Mouse (Mus musculus): ENCODE data around the gene Ccr8. TPM values are rescaled to one million over a fixed set of nuclear protein-coding genes. Genes with fewer than 3 reads are reported as not detected.

The Ccr8 gene
- polyA plus RNA-seq, 1 experiment: 19.2 TPM

GRCm38 (mm10) chr9:120132980-120133754, 41.3 kb downstream of the Ccr8 start:
- Histone ChIP-seq H3K36me3 (ENCODE audit: control insufficient read depth, insufficient read depth, low read length) (peaks cover 40% of the 10 kb centered on the region), H3K27ac (ENCODE audit: control insufficient read depth, insufficient read depth, low read length) (no peak overlapping the region), H3K27me3 (ENCODE audit: control insufficient read depth, insufficient read depth, low read length) (no peaks in the 10 kb centered on the region), H3K4me3 (ENCODE audit: control insufficient read depth, insufficient read depth, low read length) (no peak overlapping the region), H3K4me1 (replicated peaks; ENCODE audit: control insufficient read depth, insufficient read depth, low read length) (peaks cover 11% of the 10 kb centered on the region)
- TF ChIP-seq POLR2A (IDR thresholded peaks at IDR 0.05; ENCODE audit: control insufficient read depth, extremely low read depth, insufficient read depth, low read length, poor library complexity): no peak
- 67% methylated on average over 8 of the region's 8 CpGs for WGBS
- DNase-seq: no peak

GRCm38 (mm10) chr9:120133755-120134475, 42.0 kb downstream of the Ccr8 start:
- H3K27me3 ChIP-seq (ENCODE audit: control insufficient read depth, insufficient read depth, low read length): no peaks in the 10 kb centered on the region
- no peak overlapping the region for H3K27ac ChIP-seq (ENCODE audit: control insufficient read depth, insufficient read depth, low read length)
- WGBS: 88% methylated on average over 6 of the region's 6 CpGs
- TF ChIP-seq CTCF (IDR thresholded peaks at IDR 0.05; ENCODE audit: borderline replicate concordance, control insufficient read depth, extremely low read depth, insufficient read depth, low read length, poor library complexity) (no peak), POLR2A (IDR thresholded peaks at IDR 0.05; ENCODE audit: control insufficient read depth, extremely low read depth, insufficient read depth, low read length, poor library complexity) (no peak)
- peaks cover 36% of the 10 kb centered on the region for H3K36me3 ChIP-seq (ENCODE audit: control insufficient read depth, insufficient read depth, low read length)
- peaks cover 5% of the 10 kb centered on the region for H3K4me1 ChIP-seq (replicated peaks; ENCODE audit: control insufficient read depth, insufficient read depth, low read length)
- no peak overlapping the region for H3K4me3 ChIP-seq (ENCODE audit: control insufficient read depth, insufficient read depth, low read length)
- DNase-seq: no peak

DNA sequence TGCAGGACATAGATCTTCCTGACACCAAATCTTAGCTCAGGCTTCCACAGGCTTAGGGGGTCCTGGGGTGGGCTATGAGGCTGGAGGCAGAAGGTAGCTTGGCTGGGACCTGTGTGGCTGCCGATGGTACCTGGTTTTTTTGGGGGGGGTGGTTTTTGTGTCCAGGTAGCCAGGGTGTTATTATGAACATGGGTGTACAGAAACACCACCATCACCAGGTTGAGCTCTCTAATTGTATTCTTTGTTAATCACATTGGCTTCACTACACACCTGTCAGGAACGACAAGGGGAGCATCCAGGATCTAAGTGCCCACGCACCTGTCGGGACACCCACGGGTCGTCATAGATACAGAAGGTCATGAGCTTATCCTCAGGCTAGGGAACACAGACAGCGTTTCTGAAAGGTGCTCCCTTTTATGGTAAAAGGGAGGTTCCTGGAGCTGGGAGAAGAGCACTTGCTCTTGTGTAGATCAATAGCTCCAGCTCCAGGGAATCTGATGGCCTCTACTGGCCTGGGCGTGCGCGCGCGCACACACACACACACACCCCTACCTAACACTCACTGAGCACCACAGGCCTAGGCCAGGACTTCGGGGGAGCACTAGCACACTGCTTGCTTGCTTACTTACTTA, 42.7 kb downstream of the Ccr8 start:
- Histone ChIP-seq H3K27me3 (ENCODE audit: control insufficient read depth, insufficient read depth, low read length) (no peaks in the 10 kb centered on the region), H3K36me3 (ENCODE audit: control insufficient read depth, insufficient read depth, low read length) (peaks cover 29% of the 10 kb centered on the region), H3K4me1 (replicated peaks; ENCODE audit: control insufficient read depth, insufficient read depth, low read length) (no peaks in the 10 kb centered on the region), H3K4me3 (ENCODE audit: control insufficient read depth, insufficient read depth, low read length) (no peak overlapping the region), H3K27ac (ENCODE audit: control insufficient read depth, insufficient read depth, low read length) (no peak overlapping the region)
- DNase-seq: no peak
- no peak for TF ChIP-seq POLR2A (IDR thresholded peaks at IDR 0.05; ENCODE audit: control insufficient read depth, extremely low read depth, insufficient read depth, low read length, poor library complexity)
- TF ChIP-seq CTCF (IDR thresholded peaks at IDR 0.05; ENCODE audit: borderline replicate concordance, control insufficient read depth, extremely low read depth, insufficient read depth, low read length, poor library complexity): no peak
- WGBS: 89% methylated on average over 13 of the region's 13 CpGs

GRCm38 (mm10) chr9:120135454-120135853, 43.5 kb downstream of the Ccr8 start:
- TF ChIP-seq POLR2A (IDR thresholded peaks at IDR 0.05; ENCODE audit: control insufficient read depth, extremely low read depth, insufficient read depth, low read length, poor library complexity) (no peak), CTCF (IDR thresholded peaks at IDR 0.05; ENCODE audit: borderline replicate concordance, control insufficient read depth, extremely low read depth, insufficient read depth, low read length, poor library complexity) (no peak)
- DNase-seq: no peak
- Histone ChIP-seq H3K4me1 (replicated peaks; ENCODE audit: control insufficient read depth, insufficient read depth, low read length) (no peaks in the 10 kb centered on the region), H3K4me3 (ENCODE audit: control insufficient read depth, insufficient read depth, low read length) (no peak overlapping the region), H3K36me3 (ENCODE audit: control insufficient read depth, insufficient read depth, low read length) (peaks cover 23% of the 10 kb centered on the region), H3K27ac (ENCODE audit: control insufficient read depth, insufficient read depth, low read length) (no peak overlapping the region), H3K27me3 (ENCODE audit: control insufficient read depth, insufficient read depth, low read length) (no peaks in the 10 kb centered on the region)
- 97% methylated on average over 11 of the region's 11 CpGs for WGBS

- H3K4me1 ChIP-seq (replicated peaks; ENCODE audit: control insufficient read depth, insufficient read depth, low read length): no peaks in the 10 kb centered on the region
- no peaks in the 10 kb centered on the region for H3K36me3 ChIP-seq (ENCODE audit: control insufficient read depth, insufficient read depth, low read length)
- H3K27ac ChIP-seq (ENCODE audit: control insufficient read depth, insufficient read depth, low read length): no peak overlapping the region
- no peak overlapping the region for H3K4me3 ChIP-seq (ENCODE audit: control insufficient read depth, insufficient read depth, low read length)
- H3K27me3 ChIP-seq (ENCODE audit: control insufficient read depth, insufficient read depth, low read length): no peaks in the 10 kb centered on the region
- WGBS: 11% methylated on average over 4 of the region's 4 CpGs
- TF ChIP-seq CTCF (IDR thresholded peaks at IDR 0.05; ENCODE audit: borderline replicate concordance, control insufficient read depth, extremely low read depth, insufficient read depth, low read length, poor library complexity): no peak
- no peak for TF ChIP-seq POLR2A (IDR thresholded peaks at IDR 0.05; ENCODE audit: control insufficient read depth, extremely low read depth, insufficient read depth, low read length, poor library complexity)
- peak; percentile 72 for DNase-seq
These were observed 48.7 kb downstream of the Ccr8 start for GRCm38 (mm10) chr9:120140652-120141051.

DNA sequence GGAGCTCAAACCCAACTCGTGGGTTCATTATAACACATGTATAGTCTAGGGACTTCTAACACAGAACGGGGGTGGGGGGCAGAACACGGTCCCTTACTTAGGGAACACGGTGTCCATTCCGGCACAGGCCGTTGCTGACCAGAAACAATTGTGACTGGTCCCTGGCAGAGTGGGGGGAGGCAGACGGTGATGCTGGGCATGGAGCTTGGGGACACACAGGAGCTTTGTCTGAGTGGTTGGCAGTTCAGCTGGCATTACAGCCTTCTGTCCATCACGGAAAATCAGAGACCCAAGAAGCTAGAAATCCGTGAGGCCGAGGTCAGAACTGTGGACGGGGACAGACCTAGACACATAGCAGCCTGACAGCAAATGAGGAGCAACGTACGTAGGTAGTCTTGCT, 52.6 kb downstream of the Ccr8 start:
- no peaks in the 10 kb centered on the region for H3K27me3 ChIP-seq (ENCODE audit: control insufficient read depth, insufficient read depth, low read length)
- H3K4me3 ChIP-seq (ENCODE audit: control insufficient read depth, insufficient read depth, low read length): no peak overlapping the region
- DNase-seq: no peak
- H3K27ac ChIP-seq (ENCODE audit: control insufficient read depth, insufficient read depth, low read length): no peak overlapping the region
- H3K36me3 ChIP-seq (ENCODE audit: control insufficient read depth, insufficient read depth, low read length): no peaks in the 10 kb centered on the region
- no peak for TF ChIP-seq POLR2A (IDR thresholded peaks at IDR 0.05; ENCODE audit: control insufficient read depth, extremely low read depth, insufficient read depth, low read length, poor library complexity)
- TF ChIP-seq CTCF (IDR thresholded peaks at IDR 0.05; ENCODE audit: borderline replicate concordance, control insufficient read depth, extremely low read depth, insufficient read depth, low read length, poor library complexity): no peak
- no peaks in the 10 kb centered on the region for H3K4me1 ChIP-seq (replicated peaks; ENCODE audit: control insufficient read depth, insufficient read depth, low read length)
- 90% methylated on average over 13 of the region's 13 CpGs for WGBS

Other genes with a start within 250 kb of the Ccr8 start
- gene Wdr48, start 197.2 kb upstream of the Ccr8 start, polyA plus RNA-seq (2012; rRNA removed): 78.9 and 90.5 TPM in 2 replicates
- 10.8 and 11.0 TPM in 2 replicates for gene Gorasp1, start 154.5 kb upstream of the Ccr8 start, polyA plus RNA-seq (2012; rRNA removed)
- gene Ttc21a, start 154.5 kb upstream of the Ccr8 start, polyA plus RNA-seq (2012; rRNA removed): 0.18 and 0.29 TPM in 2 replicates
- 283 and 325 TPM in 2 replicates for gene Csrnp1, start 107.5 kb upstream of the Ccr8 start, polyA plus RNA-seq (2012; rRNA removed)
- gene Xirp1, start 68.5 kb upstream of the Ccr8 start, polyA plus RNA-seq (2012; rRNA removed): 0.24 and 2.3 TPM in 2 replicates
- gene Cx3cr1, start 22.2 kb upstream of the Ccr8 start, polyA plus RNA-seq (2012; rRNA removed): 5.1 and 7.5 TPM in 2 replicates
- gene Slc25a38, start 18.3 kb downstream of the Ccr8 start, polyA plus RNA-seq (2012; rRNA removed): 67.8 and 79.9 TPM in 2 replicates
- 5,416 and 5,545 TPM in 2 replicates for gene Rpsa, start 35.6 kb downstream of the Ccr8 start, polyA plus RNA-seq (2012; rRNA removed)
- gene Mobp, start 57.6 kb downstream of the Ccr8 start, polyA plus RNA-seq (2012; rRNA removed): 0.48 TPM in 1 of 2 replicates, not detected in the other
- gene Myrip, start 209.4 kb downstream of the Ccr8 start, polyA plus RNA-seq (2012; rRNA removed): 0.31 and 1.5 TPM in 2 replicates

Data from thymus, adult 2 months (tissue).